Mouse (Mus musculus) sigmoid colon, adult 10 weeks (tissue): ENCODE data around the gene Pgam1. TPM values are rescaled to one million over a fixed set of nuclear protein-coding genes. Genes with fewer than 3 reads are reported as not detected.

Experiments used
- polyA plus RNA-seq: library from polyadenylated mRNA; stranded (reverse); fragments of 350-450 nt; fragmentation: Illumina TruSeq; extraction: RNeasy Lipid Tissue Mini Kit (QIAGEN cat#74804); gene quantifications from one replicate; pipeline ENCODE4 v1.2.3, GENCODE M21; 2014; ENCODE audit warnings: low read depth, low replicate concordance

Gene Pgam1
- 203 TPM for polyA plus RNA-seq

DNA sequence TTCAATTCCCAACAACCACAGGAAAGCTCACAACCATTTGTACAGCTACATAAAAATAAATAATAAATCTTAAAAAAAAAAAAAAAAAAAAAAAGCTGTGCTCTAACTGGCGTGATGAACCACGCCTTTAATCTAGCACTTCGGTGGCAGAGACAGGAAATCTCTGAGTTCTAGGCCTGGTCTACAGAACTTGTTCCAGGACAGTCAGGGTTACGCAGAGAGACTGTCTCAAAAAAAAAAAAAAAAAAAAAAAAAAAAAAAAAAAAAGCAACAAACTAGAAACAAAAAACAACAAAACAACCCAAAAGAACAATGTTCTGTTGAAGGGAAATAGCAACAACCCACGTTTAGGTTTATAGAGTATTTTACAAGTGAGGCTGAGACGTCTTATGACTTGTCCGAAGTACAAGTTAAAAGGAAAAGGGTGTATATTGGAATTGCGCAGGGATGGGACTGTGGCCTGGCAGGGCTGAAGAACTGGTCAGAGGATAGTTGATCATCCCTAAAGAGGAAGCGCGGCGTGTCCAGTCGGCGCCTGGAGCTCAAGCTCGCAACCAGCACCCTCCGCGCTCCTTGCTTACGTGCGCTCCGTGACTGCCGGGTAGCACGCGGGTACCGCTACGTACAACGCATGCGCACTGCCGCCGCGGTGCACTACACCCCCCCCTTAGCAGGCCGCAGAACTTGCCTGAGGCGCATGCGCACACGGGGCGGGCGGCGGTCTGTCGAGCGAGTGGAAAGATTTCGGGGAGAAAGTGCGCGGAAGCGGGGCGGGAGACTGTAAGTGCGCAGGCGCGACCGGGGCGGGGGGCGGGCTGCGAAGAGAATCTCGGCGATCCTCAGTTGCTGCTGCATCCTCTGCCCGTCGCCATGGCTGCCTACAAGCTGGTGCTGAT lies at the start of gene Pgam1:
TSS of gene Pgam1 (plus strand) at position 746 of the 896 bp plus-strand sequence.

DNA sequence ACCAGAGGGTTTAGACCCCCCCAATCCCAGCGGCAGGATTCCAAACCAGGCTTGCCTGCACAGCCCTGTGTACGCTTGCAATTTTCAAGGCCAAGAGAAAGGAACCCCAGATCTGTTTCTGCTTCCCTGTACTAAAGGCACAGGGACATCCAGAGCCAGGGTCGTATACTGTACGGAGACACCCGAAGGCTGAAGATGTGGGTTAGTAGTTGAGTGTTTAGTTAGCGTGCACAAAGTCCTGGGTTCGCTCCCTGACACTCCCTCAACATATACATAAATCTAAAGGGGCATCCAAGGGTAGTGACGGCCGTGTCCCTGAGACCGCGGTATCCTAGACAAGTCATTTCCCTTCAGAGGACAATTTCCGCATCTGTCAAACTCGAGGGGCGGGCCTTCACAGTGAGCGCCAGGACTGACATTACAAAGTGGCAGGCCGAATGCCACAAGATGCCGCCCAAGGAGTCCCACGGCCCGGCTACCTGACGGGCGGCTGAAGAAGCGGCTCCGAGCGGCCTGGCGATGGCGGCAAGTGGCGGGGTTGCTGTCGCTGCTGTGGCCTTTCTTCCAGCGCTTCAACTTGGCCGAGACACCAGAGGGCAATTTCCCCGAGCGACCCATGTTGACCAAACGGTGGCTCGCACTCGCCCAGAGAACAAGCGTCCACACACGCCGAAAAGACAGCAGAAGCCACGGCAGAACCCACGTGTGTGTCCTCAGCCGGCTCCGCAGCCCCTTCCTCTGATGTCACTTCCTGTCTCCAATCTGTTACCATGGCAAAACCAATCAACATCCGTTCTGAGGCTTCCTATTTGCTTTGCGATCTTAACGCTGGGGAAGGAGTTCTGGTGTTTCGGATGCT lies 16.0 kb upstream of the Pgam1 start, which contains the start of gene Rrp12:
TSS of gene Rrp12 (minus strand) at position 714 of the 859 bp plus-strand sequence.

DNA sequence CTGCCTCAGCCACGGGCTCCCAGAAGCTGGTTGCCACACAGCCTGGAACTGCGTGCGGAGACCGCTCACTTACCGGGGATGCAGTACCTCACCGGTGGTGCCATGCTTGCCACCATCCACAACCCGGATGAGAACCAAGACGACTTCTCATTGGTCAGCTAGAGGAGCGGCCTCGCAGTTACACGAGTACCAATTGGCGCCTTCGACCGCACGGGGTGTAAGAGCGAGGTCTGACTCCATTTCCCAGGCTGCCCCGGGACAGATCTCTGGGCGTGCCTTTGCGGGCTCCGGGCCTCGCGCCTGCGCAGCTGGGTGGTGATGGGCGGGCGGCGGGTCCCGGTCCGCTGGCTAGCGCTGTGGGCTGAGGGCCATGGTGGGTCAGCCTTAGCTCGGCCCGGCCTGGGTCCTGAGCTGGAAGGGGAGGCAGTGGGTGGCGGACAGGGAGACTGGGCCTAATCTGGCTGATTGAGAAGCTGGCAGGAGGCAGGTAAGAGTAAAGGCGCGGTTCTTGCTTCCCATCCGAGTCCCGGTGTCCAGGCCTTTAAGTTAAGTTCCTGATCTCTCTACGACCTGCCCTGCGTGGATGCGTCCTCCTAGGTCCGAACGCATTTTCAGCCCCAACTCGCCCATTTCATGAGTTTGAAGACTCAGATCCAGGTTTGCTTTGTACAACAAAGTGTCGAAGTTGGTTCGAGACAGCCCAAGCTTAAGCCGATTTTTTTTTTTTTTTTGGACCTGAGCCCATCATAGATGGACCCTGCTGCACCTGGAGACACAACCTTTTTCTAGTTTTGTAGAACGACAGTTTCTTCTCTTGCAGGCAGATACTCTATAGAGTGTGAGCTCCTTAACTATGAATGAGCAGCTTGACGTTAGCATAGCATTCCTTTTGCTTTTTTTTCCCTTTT lies 21.7 kb downstream of the Pgam1 start, which contains the start of the genes Exosc1 and Zdhhc16:
TSS of gene Exosc1 (minus strand) at position 245 of the 908 bp plus-strand sequence.
TSS of gene Zdhhc16 (plus strand) at position 302 of the 908 bp plus-strand sequence.

Other genes starting within 250 kb of the Pgam1 start
- not detected for gene Slit1, start 168.3 kb upstream of the Pgam1 start, polyA plus RNA-seq
- gene Arhgap19, start 109.9 kb upstream of the Pgam1 start, polyA plus RNA-seq, result 4.9 TPM
- gene Frat1, start 82.0 kb upstream of the Pgam1 start, polyA plus RNA-seq, result 3.8 TPM
- gene Frat2, start 63.8 kb upstream of the Pgam1 start, polyA plus RNA-seq, result 21.7 TPM
- 0.44 TPM for gene Rrp12, start 15.8 kb upstream of the Pgam1 start, polyA plus RNA-seq
- 18.5 TPM for gene Exosc1, start 21.5 kb downstream of the Pgam1 start, polyA plus RNA-seq
- gene Zdhhc16, start 21.6 kb downstream of the Pgam1 start, polyA plus RNA-seq, result 35.5 TPM
- 13.1 TPM for gene Mms19, start 69.2 kb downstream of the Pgam1 start, polyA plus RNA-seq
- not detected for gene Ubtd1, start 69.8 kb downstream of the Pgam1 start, polyA plus RNA-seq
- not detected for gene Ankrd2, start 124.1 kb downstream of the Pgam1 start, polyA plus RNA-seq
- 2.1 TPM for gene Hoga1, start 133.7 kb downstream of the Pgam1 start, polyA plus RNA-seq
- gene 4933411K16Rik, start 140.3 kb downstream of the Pgam1 start, polyA plus RNA-seq, result not detected
- gene Morn4, start 174.4 kb downstream of the Pgam1 start, polyA plus RNA-seq, result 0.32 TPM
- 6.4 TPM for gene Pi4k2a, start 178.5 kb downstream of the Pgam1 start, polyA plus RNA-seq
- gene Avpi1, start 217.1 kb downstream of the Pgam1 start, polyA plus RNA-seq, result not detected
- 13.5 TPM for gene Marveld1, start 235.5 kb downstream of the Pgam1 start, polyA plus RNA-seq